Mouse (Mus musculus) olfactory bulb, adult 2 months (tissue): ENCODE measurements around the gene Alg9.

Experiments used
- CTCF ChIP-seq: fragments of 200-500 bp; IDR thresholded peaks from 2 replicates; pipeline ENCODE4 v1.5.1; 2012; ENCODE audit warnings: low read depth, mild to moderate bottlenecking, low read length, moderate library complexity; ENCODE audit not compliant: insufficient read depth
- POLR2A ChIP-seq: fragments of 200-500 bp; IDR thresholded peaks from 2 replicates; pipeline ENCODE4 v1.6.1; 2012; ENCODE audit warnings: mild to moderate bottlenecking, low read depth, low read length, moderate library complexity; ENCODE audit not compliant: insufficient read depth

GRCm38 (mm10) chr9:50751323-50751722 is 23.5 kb upstream of the Alg9 start, which contains the start of gene Cryab:
- no peak for TF ChIP-seq CTCF
- TF ChIP-seq POLR2A: no peak
